Mouse (Mus musculus) spleen, adult 18-20 months (tissue): ENCODE results near the gene Zfp982.
"Not testable (repeated sequence)": the region's sequence is repeated elsewhere in the genome, so short reads cannot be mapped to it uniquely, and the experiment has no call there.

Experiments
- DNase-seq, 2 experiments: peaks; one replicate each; pipeline ENCODE4 v3.0.0; 2022; ENCODE audit warnings: mixed read lengths in 2 of 2

Gene Zfp982

GRCm38 (mm10) chr4:147492117-147492516 is at the start of gene Zfp982:
TSS of gene Zfp982 (plus strand) at chr4:147492417.
- not testable (repeated sequence) for DNase-seq

- not testable (repeated sequence) for DNase-seq
These were observed 49.3 kb upstream of the Zfp982 start for GRCm38 (mm10) chr4:147442649-147443553.

GRCm38 (mm10) chr4:147443554-147443927 is 48.7 kb upstream of the Zfp982 start:
- DNase-seq, result not testable (repeated sequence)

- DNase-seq, result not testable (repeated sequence)
These were observed 46.8 kb upstream of the Zfp982 start for GRCm38 (mm10) chr4:147445371-147445770.

- no peak for DNase-seq
These were observed 43.9 kb upstream of the Zfp982 start for GRCm38 (mm10) chr4:147448358-147448757.

- DNase-seq, result no peak
These were observed 43.1 kb upstream of the Zfp982 start for GRCm38 (mm10) chr4:147449099-147449581.

GRCm38 (mm10) chr4:147449986-147450385 is 42.2 kb upstream of the Zfp982 start:
- DNase-seq, result not testable (repeated sequence)

GRCm38 (mm10) chr4:147467207-147467606 is 25.0 kb upstream of the Zfp982 start:
- not testable (repeated sequence) for DNase-seq

GRCm38 (mm10) chr4:147498772-147499613 is 6.8 kb downstream of the Zfp982 start:
- DNase-seq, result not testable (repeated sequence)

GRCm38 (mm10) chr4:147509174-147509573 is 17.0 kb downstream of the Zfp982 start:
- no peak for DNase-seq

- no peak for DNase-seq
These were observed 26.8 kb downstream of the Zfp982 start for GRCm38 (mm10) chr4:147518981-147519380.

GRCm38 (mm10) chr4:147520100-147520499 is 27.9 kb downstream of the Zfp982 start:
- no peak for DNase-seq

- no peak for DNase-seq
These were observed 32.9 kb downstream of the Zfp982 start for GRCm38 (mm10) chr4:147525125-147525524.

GRCm38 (mm10) chr4:147530366-147530765 is 38.1 kb downstream of the Zfp982 start:
- no peak for DNase-seq

- not testable (repeated sequence) for DNase-seq
These were observed 43.7 kb downstream of the Zfp982 start for GRCm38 (mm10) chr4:147535916-147536315.

- DNase-seq, result no peak
These were observed 45.5 kb downstream of the Zfp982 start for GRCm38 (mm10) chr4:147537702-147538101.

GRCm38 (mm10) chr4:147539918-147540317 is 47.7 kb downstream of the Zfp982 start, which contains the start of gene Gm16503:
TSS of gene Gm16503 (plus strand) at chr4:147540218.
- DNase-seq, result not testable (repeated sequence)

GRCm38 (mm10) chr4:147541105-147541504 is 48.9 kb downstream of the Zfp982 start:
- DNase-seq, result no peak

GRCm38 (mm10) chr4:147553071-147553470 is 60.9 kb downstream of the Zfp982 start, which contains the start of gene Zfp985:
TSS of gene Zfp985 (plus strand) at chr4:147553277.
- not testable (repeated sequence) for DNase-seq

GRCm38 (mm10) chr4:147554361-147554760 is 62.1 kb downstream of the Zfp982 start:
- DNase-seq, result not testable (repeated sequence)

- not testable (repeated sequence) for DNase-seq
These were observed 64.7 kb downstream of the Zfp982 start for GRCm38 (mm10) chr4:147556921-147557320.

GRCm38 (mm10) chr4:147558011-147558410 is 65.8 kb downstream of the Zfp982 start:
- not testable (repeated sequence) for DNase-seq

GRCm38 (mm10) chr4:147559096-147559495 is 66.9 kb downstream of the Zfp982 start:
- DNase-seq, result not testable (repeated sequence)
